Mouse (Mus musculus): ENCODE measurements at regions not wholly inside any gene's neighbourhood (a gene's known extent, or its start where the extent isn't known, plus 50 kb on each side); places are given as distances from the start of the nearest gene placed in this dataset.

DNA sequence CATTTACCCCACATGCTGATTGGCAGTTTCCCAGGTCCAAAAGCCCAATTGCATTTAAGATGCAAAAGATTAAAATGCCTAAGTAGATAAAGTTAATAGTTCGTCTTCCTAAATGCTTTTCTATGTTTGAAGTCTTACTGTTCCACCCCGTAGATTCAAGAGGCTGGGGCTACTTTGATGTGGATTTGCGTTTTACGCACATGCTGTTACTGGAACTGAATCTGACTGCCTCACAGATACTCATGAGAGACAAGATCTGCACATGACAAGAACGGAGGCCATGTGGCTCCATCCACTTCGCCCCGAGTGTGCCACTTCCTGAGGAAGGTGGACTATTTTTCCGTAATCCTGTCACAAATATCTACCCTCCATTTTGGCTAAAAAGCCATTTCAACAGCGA is 247.6 kb downstream of the Mtx2 start:
- H3K27me3 ChIP-seq (ENCODE audit: control insufficient read depth, insufficient read depth, low read length) = no peaks in the 10 kb centered on the region
- no peak for TF ChIP-seq CTCF (IDR thresholded peaks at IDR 0.05; ENCODE audit: extremely low read depth, insufficient read length, insufficient replicate concordance, low read depth, low read length)
- no peak for TF ChIP-seq POLR2A (IDR thresholded peaks at IDR 0.05; ENCODE audit: low read depth, low read length)
- 74% methylated on average over 9 of the region's 9 CpGs for WGBS
- no peak overlapping the region for H3K4me3 ChIP-seq (ENCODE audit: low read depth, low read length)
- H3K27ac ChIP-seq (ENCODE audit: insufficient read depth, low read depth, low read length) = no peak overlapping the region
- H3K36me3 ChIP-seq (ENCODE audit: control insufficient read depth, insufficient read depth, low read length) = no peaks in the 10 kb centered on the region
- no peaks in the 10 kb centered on the region for H3K4me1 ChIP-seq (ENCODE audit: control insufficient read depth, insufficient read depth, insufficient read length, low read length)

DNA sequence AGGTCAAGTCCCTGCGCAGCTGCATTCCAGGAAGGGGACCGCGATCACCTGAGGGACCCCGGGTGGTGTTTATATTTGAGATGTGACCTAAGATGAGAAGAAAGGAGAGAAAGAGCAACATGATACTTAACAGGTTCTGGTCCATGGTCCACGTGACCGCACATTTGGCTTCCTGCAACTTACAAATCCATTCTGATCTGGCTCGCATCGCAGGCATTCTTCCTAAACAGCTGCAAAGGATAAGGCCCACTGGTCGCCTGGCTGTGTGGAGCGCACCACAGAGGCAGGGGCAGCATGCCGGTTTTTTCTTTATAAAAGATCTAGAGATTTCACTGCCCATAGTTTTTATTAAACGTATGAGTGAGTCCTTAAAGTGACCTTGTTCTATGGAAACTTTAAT is 261.6 kb downstream of the Mtx2 start:
- Histone ChIP-seq H3K27ac (ENCODE audit: insufficient read depth, low read depth, low read length) (no peak overlapping the region), H3K4me3 (ENCODE audit: low read depth, low read length) (no peak overlapping the region), H3K27me3 (ENCODE audit: control insufficient read depth, insufficient read depth, low read length) (peaks cover 2% of the 10 kb centered on the region; the same call in 1 of the 2 replicates), H3K36me3 (ENCODE audit: control insufficient read depth, insufficient read depth, low read length) (no peaks in the 10 kb centered on the region), H3K4me1 (ENCODE audit: control insufficient read depth, insufficient read depth, insufficient read length, low read length) (no peaks in the 10 kb centered on the region)
- WGBS = 55% methylated on average over 12 of the region's 12 CpGs
- TF ChIP-seq CTCF (IDR thresholded peaks at IDR 0.05; ENCODE audit: extremely low read depth, insufficient read length, insufficient replicate concordance, low read depth, low read length) (no peak), POLR2A (IDR thresholded peaks at IDR 0.05; ENCODE audit: low read depth, low read length) (no peak)

DNA sequence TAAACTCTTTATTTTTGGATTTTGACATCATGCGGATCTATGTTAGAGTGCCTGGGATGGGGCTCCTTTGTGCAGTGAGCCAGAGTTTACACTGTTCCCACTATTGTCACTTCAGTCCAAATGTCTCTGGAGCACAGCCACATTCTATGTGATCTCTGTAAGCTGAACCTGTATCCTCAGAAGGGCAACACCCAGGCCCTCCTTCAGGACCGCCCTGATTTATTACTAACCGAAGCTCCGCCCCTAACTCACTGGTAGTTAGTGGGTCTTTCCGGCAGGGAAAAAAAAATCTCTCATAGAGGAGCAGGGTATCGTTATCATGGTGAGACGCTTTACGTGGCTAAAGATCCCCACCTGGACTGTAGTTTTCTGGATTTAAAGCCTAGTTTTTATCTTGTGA is 263.6 kb downstream of the Mtx2 start:
- 26% methylated on average over 8 of the region's 8 CpGs for WGBS
- Histone ChIP-seq H3K27ac (ENCODE audit: insufficient read depth, low read depth, low read length) (no peak overlapping the region), H3K4me3 (ENCODE audit: low read depth, low read length) (no peak overlapping the region), H3K36me3 (ENCODE audit: control insufficient read depth, insufficient read depth, low read length) (no peaks in the 10 kb centered on the region), H3K4me1 (ENCODE audit: control insufficient read depth, insufficient read depth, insufficient read length, low read length) (no peaks in the 10 kb centered on the region), H3K27me3 (ENCODE audit: control insufficient read depth, insufficient read depth, low read length) (peaks cover 2% of the 10 kb centered on the region; the same call in 1 of the 2 replicates)
- TF ChIP-seq POLR2A (IDR thresholded peaks at IDR 0.05; ENCODE audit: low read depth, low read length) = no peak
- no peak for TF ChIP-seq CTCF (IDR thresholded peaks at IDR 0.05; ENCODE audit: extremely low read depth, insufficient read length, insufficient replicate concordance, low read depth, low read length)

DNA sequence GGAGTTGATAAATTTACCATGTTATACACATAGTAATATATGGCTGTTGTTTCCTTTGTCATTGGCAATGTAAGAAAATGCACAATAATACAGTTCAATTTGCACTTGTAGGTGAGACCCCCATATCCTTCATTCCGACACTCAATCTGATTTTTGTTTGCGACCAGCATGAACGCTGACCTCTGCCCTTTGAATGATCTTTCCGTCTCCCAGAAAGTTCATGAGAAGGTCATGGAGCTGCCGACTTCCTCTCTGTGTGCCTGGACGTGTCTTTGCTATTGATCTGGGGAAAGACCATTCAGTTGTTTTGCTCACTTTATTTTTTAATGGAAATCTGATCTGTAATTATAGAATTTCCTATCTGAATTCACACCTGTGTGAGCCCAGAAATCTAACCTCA is 264.0 kb downstream of the Mtx2 start:
- TF ChIP-seq POLR2A (IDR thresholded peaks at IDR 0.05; ENCODE audit: low read depth, low read length) = no peak
- TF ChIP-seq CTCF (IDR thresholded peaks at IDR 0.05; ENCODE audit: extremely low read depth, insufficient read length, insufficient replicate concordance, low read depth, low read length) = no peak
- H3K4me1 ChIP-seq (ENCODE audit: control insufficient read depth, insufficient read depth, insufficient read length, low read length) = no peaks in the 10 kb centered on the region
- no peak overlapping the region for H3K27ac ChIP-seq (ENCODE audit: insufficient read depth, low read depth, low read length)
- peaks cover 2% of the 10 kb centered on the region; the same call in 1 of the 2 replicates for H3K27me3 ChIP-seq (ENCODE audit: control insufficient read depth, insufficient read depth, low read length)
- 14% methylated on average over 6 of the region's 6 CpGs for WGBS
- no peak overlapping the region for H3K4me3 ChIP-seq (ENCODE audit: low read depth, low read length)
- no peaks in the 10 kb centered on the region for H3K36me3 ChIP-seq (ENCODE audit: control insufficient read depth, insufficient read depth, low read length)

DNA sequence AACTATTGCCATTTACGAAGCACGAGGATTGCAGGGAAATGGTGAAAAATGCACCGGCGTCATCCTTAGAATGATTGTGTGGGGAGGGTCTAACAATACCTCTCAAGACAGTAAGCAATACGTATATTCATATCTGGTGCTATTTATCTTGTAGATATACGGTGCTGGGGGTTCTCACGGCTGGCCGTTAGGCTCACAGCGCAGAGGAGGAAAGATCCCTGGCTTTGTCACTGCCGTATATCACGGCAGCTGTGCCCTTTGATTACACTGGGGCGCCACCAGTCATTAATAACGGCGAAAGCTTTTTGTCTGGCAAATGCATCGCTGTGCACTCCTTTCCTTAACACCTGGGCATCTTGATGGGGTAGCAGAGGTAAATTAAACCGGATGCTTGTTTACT is 264.8 kb downstream of the Mtx2 start:
- H3K4me1 ChIP-seq (ENCODE audit: control insufficient read depth, insufficient read depth, insufficient read length, low read length) = no peaks in the 10 kb centered on the region
- no peak overlapping the region for H3K4me3 ChIP-seq (ENCODE audit: low read depth, low read length)
- TF ChIP-seq CTCF (IDR thresholded peaks at IDR 0.05; ENCODE audit: extremely low read depth, insufficient read length, insufficient replicate concordance, low read depth, low read length) = no peak
- no peak for TF ChIP-seq POLR2A (IDR thresholded peaks at IDR 0.05; ENCODE audit: low read depth, low read length)
- WGBS = 40% methylated on average over 16 of the region's 16 CpGs
- H3K27me3 ChIP-seq (ENCODE audit: control insufficient read depth, insufficient read depth, low read length) = peaks cover 2% of the 10 kb centered on the region; the same call in 1 of the 2 replicates
- no peak overlapping the region for H3K27ac ChIP-seq (ENCODE audit: insufficient read depth, low read depth, low read length)
- H3K36me3 ChIP-seq (ENCODE audit: control insufficient read depth, insufficient read depth, low read length) = no peaks in the 10 kb centered on the region

DNA sequence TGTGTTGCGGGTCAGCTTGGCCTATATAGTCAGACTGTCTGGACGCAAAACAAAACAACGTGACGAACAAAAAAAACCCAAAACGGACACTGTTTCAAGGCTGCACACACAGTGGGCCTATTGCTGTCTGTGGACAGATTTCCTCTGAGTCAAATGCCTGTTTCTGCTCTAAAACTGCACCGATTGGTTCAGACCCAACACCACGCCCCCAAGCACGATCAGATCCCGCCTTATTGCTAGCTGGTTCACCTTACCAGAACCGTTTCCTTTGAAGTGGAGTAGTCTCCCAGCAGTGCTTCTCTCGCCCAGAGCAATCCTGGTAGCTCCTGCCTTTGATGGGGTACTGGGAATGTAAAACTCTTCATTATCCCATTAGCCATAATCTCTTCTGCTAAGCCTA is 275.9 kb downstream of the Mtx2 start:
- no peaks in the 10 kb centered on the region for H3K36me3 ChIP-seq (ENCODE audit: control insufficient read depth, insufficient read depth, low read length)
- H3K4me1 ChIP-seq (ENCODE audit: control insufficient read depth, insufficient read depth, insufficient read length, low read length) = no peaks in the 10 kb centered on the region
- no peak overlapping the region for H3K27ac ChIP-seq (ENCODE audit: insufficient read depth, low read depth, low read length)
- no peak overlapping the region for H3K4me3 ChIP-seq (ENCODE audit: low read depth, low read length)
- TF ChIP-seq POLR2A (IDR thresholded peaks at IDR 0.05; ENCODE audit: low read depth, low read length) (no peak), CTCF (IDR thresholded peaks at IDR 0.05; ENCODE audit: extremely low read depth, insufficient read length, insufficient replicate concordance, low read depth, low read length) (no peak)
- H3K27me3 ChIP-seq (ENCODE audit: control insufficient read depth, insufficient read depth, low read length) = no peaks in the 10 kb centered on the region
- 56% methylated on average over 11 of the region's 11 CpGs for WGBS

DNA sequence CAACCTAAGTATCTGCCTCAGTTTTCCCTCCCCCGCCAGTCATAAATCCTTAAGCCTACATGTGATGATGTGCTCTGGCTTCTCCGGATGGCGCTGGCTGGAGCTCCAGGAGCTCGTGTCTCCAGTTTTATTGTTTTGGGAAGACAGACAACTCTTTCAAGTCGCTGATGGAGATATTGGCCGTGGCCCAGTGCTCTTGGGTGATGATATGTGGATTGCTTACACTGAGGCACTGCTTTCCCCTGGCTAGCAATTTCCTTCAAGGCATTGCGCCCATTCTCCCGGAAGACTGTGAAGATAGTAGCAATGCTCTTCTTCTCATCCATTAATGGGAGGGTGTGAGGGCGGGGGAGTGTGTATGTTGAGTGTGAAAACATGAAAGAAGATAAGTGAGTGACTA is 287.1 kb downstream of the Mtx2 start:
- no peaks in the 10 kb centered on the region for H3K36me3 ChIP-seq (ENCODE audit: control insufficient read depth, insufficient read depth, low read length)
- no peak overlapping the region for H3K4me3 ChIP-seq (ENCODE audit: low read depth, low read length)
- H3K27ac ChIP-seq (ENCODE audit: insufficient read depth, low read depth, low read length) = no peak overlapping the region
- TF ChIP-seq CTCF (IDR thresholded peaks at IDR 0.05; ENCODE audit: extremely low read depth, insufficient read length, insufficient replicate concordance, low read depth, low read length) (no peak), POLR2A (IDR thresholded peaks at IDR 0.05; ENCODE audit: low read depth, low read length) (no peak)
- H3K27me3 ChIP-seq (ENCODE audit: control insufficient read depth, insufficient read depth, low read length) = no peaks in the 10 kb centered on the region
- H3K4me1 ChIP-seq (ENCODE audit: control insufficient read depth, insufficient read depth, insufficient read length, low read length) = no peaks in the 10 kb centered on the region
- WGBS = 74% methylated on average over 9 of the region's 9 CpGs

DNA sequence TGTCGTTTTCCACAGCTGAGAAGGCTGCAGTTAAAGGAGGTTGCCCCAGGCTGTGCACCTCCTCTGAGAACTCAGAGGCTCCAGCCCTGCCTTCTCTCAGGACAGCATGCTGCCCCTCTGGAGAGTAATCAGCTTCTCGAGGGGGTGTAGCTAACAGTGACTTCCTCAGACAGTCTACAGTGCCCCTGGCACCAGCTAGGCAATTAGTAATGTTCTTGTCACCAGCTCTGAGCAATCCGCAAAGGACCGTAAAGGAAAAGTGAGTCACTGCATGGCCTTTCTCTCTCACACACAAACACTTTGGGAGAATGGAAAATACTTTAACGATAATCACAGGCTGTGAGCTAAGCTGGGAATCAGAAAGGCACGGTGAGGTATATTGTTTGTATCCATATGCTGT is 288.8 kb downstream of the Mtx2 start:
- TF ChIP-seq CTCF (IDR thresholded peaks at IDR 0.05; ENCODE audit: extremely low read depth, insufficient read length, insufficient replicate concordance, low read depth, low read length) = no peak
- no peak for TF ChIP-seq POLR2A (IDR thresholded peaks at IDR 0.05; ENCODE audit: low read depth, low read length)
- Histone ChIP-seq H3K36me3 (ENCODE audit: control insufficient read depth, insufficient read depth, low read length) (no peaks in the 10 kb centered on the region), H3K4me1 (ENCODE audit: control insufficient read depth, insufficient read depth, insufficient read length, low read length) (no peaks in the 10 kb centered on the region), H3K27me3 (ENCODE audit: control insufficient read depth, insufficient read depth, low read length) (no peaks in the 10 kb centered on the region), H3K4me3 (ENCODE audit: low read depth, low read length) (no peak overlapping the region), H3K27ac (ENCODE audit: insufficient read depth, low read depth, low read length) (no peak overlapping the region)
- 53% methylated on average over 6 of the region's 6 CpGs for WGBS

Data from small intestine, adult 2 months (tissue).